Mouse (Mus musculus) lung, embryonic 14.5 days (tissue): ENCODE results near the gene Ccdc121. TPM values are rescaled to one million over a fixed set of nuclear protein-coding genes. Genes with fewer than 3 reads are reported as not detected.
A peak's percentile ranks its signal among the peaks of the same experiment; 100 is the strongest.

ENCODE experiments used
- ATAC-seq: fragments of 200-750 bp; cut with Nextera tagmentation; 2 replicates; pipeline ENCODE4 v1.8.0; 2017; ENCODE audit warnings: mild to moderate bottlenecking, moderate TSS enrichment, moderate library complexity; ENCODE audit not compliant: insufficient read depth
- DNase-seq: peaks from one replicate; pipeline ENCODE4 v3.0.0-alpha.2; 2015
- H3K27ac ChIP-seq: fragments of 300-500 bp; sonication (generic); 2 replicates; pipeline ENCODE4 v1.5.1; 2014; ENCODE audit warnings: low read depth, mild to moderate bottlenecking, moderate library complexity
- H3K27me3 ChIP-seq: fragments of 300-500 bp; sonication (generic); 2 replicates; pipeline ENCODE4 v1.6.1; 2014; ENCODE audit warnings: low read length, control low read depth; ENCODE audit not compliant: insufficient read depth
- H3K36me3 ChIP-seq: fragments of 300-500 bp; sonication (generic); 2 replicates; pipeline ENCODE4 v1.6.1; 2014; ENCODE audit warnings: control low read depth; ENCODE audit not compliant: insufficient read depth
- H3K4me1 ChIP-seq: fragments of 300-500 bp; sonication (generic); 2 replicates; pipeline ENCODE4 v1.6.1; 2014; ENCODE audit warnings: antibody characterized with exemption, control low read depth; ENCODE audit not compliant: insufficient read depth
- H3K4me2 ChIP-seq: fragments of 300-500 bp; sonication (generic); 2 replicates; pipeline ENCODE4 v1.6.1; 2014; ENCODE audit warnings: mild to moderate bottlenecking
- H3K4me3 ChIP-seq: fragments of 300-500 bp; sonication (generic); 2 replicates; pipeline ENCODE4 v1.5.1; 2014; ENCODE audit warnings: low read depth, low read length
- H3K9ac ChIP-seq: fragments of 300-500 bp; sonication (generic); 2 replicates; pipeline ENCODE4 v1.6.1; 2014
- H3K9me3 ChIP-seq: fragments of 300-500 bp; sonication (generic); 2 replicates; pipeline ENCODE4 v1.6.1; 2016; ENCODE audit warnings: low read depth, low read length, control low read depth
- CTCF ChIP-seq: IDR thresholded peaks from 2 replicates; pipeline ENCODE4 v1.5.1; 2016; ENCODE audit warnings: antibody characterized with exemption, low read depth
- WGBS: fragments of 180-500 bp; shearing (Covaris S2); extraction: QIAGEN DNeasy Blood & Tissue Kit; methylation state at CpG from one replicate; pipeline ENCODE4 v1.1.7; 2014; 5-methylcytosine and 5-hydroxymethylcytosine counted together
- polyA plus RNA-seq: library from polyadenylated mRNA; unstranded; fragments of >200 nt; fragmentation: Nextera tagmentation; extraction: Ambion mirVana; gene quantifications from 2 replicates; pipeline ENCODE4 v1.2.1, GENCODE M21; 2014

Gene Ccdc121
- polyA plus RNA-seq, 1 experiment from 2014 or later = 0.20 TPM

GRCm38 (mm10) chr1:181505367-181505766 is 5.9 kb downstream of the Ccdc121 start:
- H3K27ac ChIP-seq = no peak overlapping the region
- no peak for TF ChIP-seq CTCF
- no peak overlapping the region for H3K9ac ChIP-seq
- no peaks in the 10 kb centered on the region for H3K4me1 ChIP-seq
- H3K4me2 ChIP-seq = no peak overlapping the region
- peak; percentile 64 for DNase-seq
- no peaks in the 10 kb centered on the region for H3K9me3 ChIP-seq
- WGBS = 39% methylated on average over 8 of the region's 8 CpGs
- 0 out of 2 replicates have a peak, but pooled peaks have one; percentile 38 for ATAC-seq
- no peak overlapping the region for H3K4me3 ChIP-seq
- no peaks in the 10 kb centered on the region for H3K27me3 ChIP-seq
- no peaks in the 10 kb centered on the region for H3K36me3 ChIP-seq

GRCm38 (mm10) chr1:181503471-181503870 is 7.8 kb downstream of the Ccdc121 start:
- 91% methylated on average over 2 of the region's 2 CpGs for WGBS
- no peak for TF ChIP-seq CTCF
- Histone ChIP-seq H3K4me2 (no peak overlapping the region), H3K9me3 (no peaks in the 10 kb centered on the region), H3K9ac (no peak overlapping the region), H3K27ac (no peak overlapping the region), H3K27me3 (no peaks in the 10 kb centered on the region), H3K4me3 (no peak overlapping the region), H3K4me1 (no peaks in the 10 kb centered on the region), H3K36me3 (no peaks in the 10 kb centered on the region)
- no peak for ATAC-seq
- DNase-seq = no peak

GRCm38 (mm10) chr1:181484696-181485095 is 26.6 kb downstream of the Ccdc121 start:
- Histone ChIP-seq H3K4me2 (no peak overlapping the region), H3K4me1 (no peaks in the 10 kb centered on the region), H3K27me3 (no peaks in the 10 kb centered on the region), H3K9ac (no peak overlapping the region), H3K36me3 (no peaks in the 10 kb centered on the region), H3K9me3 (no peaks in the 10 kb centered on the region), H3K27ac (no peak overlapping the region), H3K4me3 (no peak overlapping the region)
- TF ChIP-seq CTCF = no peak
- ATAC-seq = no peak
- no peak for DNase-seq
- WGBS = 75% methylated on average over 5 of the region's 5 CpGs

- no peak for ATAC-seq
- Histone ChIP-seq H3K4me1 (peaks cover 4% of the 10 kb centered on the region; the same call in 1 of the 2 replicates), H3K4me3 (no peak overlapping the region), H3K9ac (no peak overlapping the region), H3K27ac (no peak overlapping the region), H3K9me3 (0 out of 2 replicates have a peak, but pooled peaks cover under 1% of the 10 kb centered on the region), H3K4me2 (no peak overlapping the region), H3K27me3 (no peaks in the 10 kb centered on the region), H3K36me3 (no peaks in the 10 kb centered on the region)
- WGBS = 48% methylated on average over 6 of the region's 6 CpGs
- TF ChIP-seq CTCF = no peak
- DNase-seq = no peak
Observed at GRCm38 (mm10) chr1:181476557-181476956, 34.7 kb downstream of the Ccdc121 start.

GRCm38 (mm10) chr1:181476141-181476540 is 35.1 kb downstream of the Ccdc121 start:
- no peak for TF ChIP-seq CTCF
- Histone ChIP-seq H3K36me3 (no peaks in the 10 kb centered on the region), H3K27ac (no peak overlapping the region), H3K4me2 (no peak overlapping the region), H3K9me3 (peaks cover 5% of the 10 kb centered on the region; the same call in 1 of the 2 replicates), H3K9ac (no peak overlapping the region), H3K4me1 (peaks cover 4% of the 10 kb centered on the region; the same call in 1 of the 2 replicates), H3K4me3 (no peak overlapping the region), H3K27me3 (no peaks in the 10 kb centered on the region)
- DNase-seq (no peak), ATAC-seq (no peak)
- WGBS = 64% methylated on average over 8 of the region's 8 CpGs

- Histone ChIP-seq H3K4me2 (no peak overlapping the region), H3K36me3 (no peaks in the 10 kb centered on the region), H3K27me3 (no peaks in the 10 kb centered on the region), H3K4me3 (no peak overlapping the region), H3K9ac (no peak overlapping the region), H3K27ac (no peak overlapping the region), H3K4me1 (peaks cover 11% of the 10 kb centered on the region; the same call in 1 of the 2 replicates), H3K9me3 (peaks cover 5% of the 10 kb centered on the region; the same call in 1 of the 2 replicates)
- DNase-seq (no peak), ATAC-seq (no peak)
- 66% methylated on average over 8 of the region's 8 CpGs for WGBS
- no peak for TF ChIP-seq CTCF
Observed at GRCm38 (mm10) chr1:181469415-181469814, 41.8 kb downstream of the Ccdc121 start.

- no peak for TF ChIP-seq CTCF
- WGBS = 88% methylated on average over 6 of the region's 6 CpGs
- ATAC-seq (no peak), DNase-seq (no peak)
- Histone ChIP-seq H3K27me3 (no peaks in the 10 kb centered on the region), H3K4me3 (no peak overlapping the region), H3K27ac (no peak overlapping the region), H3K4me1 (peaks cover 7% of the 10 kb centered on the region; the same call in 1 of the 2 replicates), H3K4me2 (peak overlapping the region; percentile 36), H3K9me3 (peaks cover 5% of the 10 kb centered on the region; the same call in 1 of the 2 replicates), H3K36me3 (no peaks in the 10 kb centered on the region), H3K9ac (no peak overlapping the region)
Observed at GRCm38 (mm10) chr1:181467321-181467670, 44.0 kb downstream of the Ccdc121 start.
